Mouse (Mus musculus): Measurements from ENCODE around the gene Fam178b. TPM values are rescaled to one million over a fixed set of nuclear protein-coding genes. Genes with fewer than 3 reads are reported as not detected.

Fam178b gene
- total and polyA plus RNA-seq, 2 experiments from 2014 or later: 0.32 TPM; not detected in 1

DNA sequence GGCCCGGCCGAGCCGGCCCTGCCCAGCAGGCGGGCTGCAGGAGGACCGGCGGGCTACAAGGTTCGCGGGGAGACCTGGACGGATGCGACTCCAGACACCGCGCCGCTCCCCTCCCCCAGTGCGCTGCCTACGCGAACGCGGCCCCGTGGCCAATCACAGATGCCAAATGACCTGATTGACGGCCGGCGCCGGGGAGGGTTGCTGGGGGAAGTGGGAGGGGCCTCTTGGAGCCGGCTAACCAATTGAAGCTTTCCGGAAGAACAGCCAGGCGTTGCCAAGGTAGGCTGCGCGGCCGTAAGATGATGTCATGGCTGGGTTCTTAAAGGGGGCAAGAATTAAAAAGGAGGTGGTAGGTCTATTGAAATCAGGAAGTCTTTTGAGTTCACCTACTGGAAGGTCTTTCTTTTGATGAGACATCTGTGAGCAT is 26.9 kb upstream of the Fam178b start, which contains the start of gene 4933424G06Rik:
4933424G06Rik (plus strand) TSS at position 296 of the 427 bp plus-strand sequence.
- under 1% methylated on average over 28 of the region's 29 CpGs for WGBS
- H3K4me3 ChIP-seq (ENCODE audit: low read depth, low read length): peak within 1 kb of the TSS; percentile 99
- no peak for TF ChIP-seq CTCF (IDR thresholded peaks at IDR 0.05)
- H3K27ac ChIP-seq (ENCODE audit: low read depth, low read length): peak within 1 kb of the TSS; percentile 86
- ATAC-seq (ENCODE audit: low FRiP score): peak; percentile 96
- no peaks in the 10 kb centered on the region for H3K9me3 ChIP-seq (ENCODE audit: low read length)
- DNase-seq (ENCODE audit: low spot score): peak; percentile 99
- H3K36me3 ChIP-seq (ENCODE audit: insufficient read depth, low read length): peaks cover 23% of the 10 kb centered on the region
- no peaks in the 10 kb centered on the region for H3K27me3 ChIP-seq (ENCODE audit: insufficient read depth, low read length)
- peak within 1 kb of the TSS; percentile 93 for H3K9ac ChIP-seq (replicated peaks; ENCODE audit: low read length, poor library complexity, severe bottlenecking)
- H3K4me2 ChIP-seq (ENCODE audit: low read depth, low read length, poor library complexity, severe bottlenecking): peak within 1 kb of the TSS; percentile 81
- no peaks in the 10 kb centered on the region; the same call in 1 of the 2 replicates for H3K4me1 ChIP-seq (ENCODE audit: insufficient read depth, low read length)

DNA sequence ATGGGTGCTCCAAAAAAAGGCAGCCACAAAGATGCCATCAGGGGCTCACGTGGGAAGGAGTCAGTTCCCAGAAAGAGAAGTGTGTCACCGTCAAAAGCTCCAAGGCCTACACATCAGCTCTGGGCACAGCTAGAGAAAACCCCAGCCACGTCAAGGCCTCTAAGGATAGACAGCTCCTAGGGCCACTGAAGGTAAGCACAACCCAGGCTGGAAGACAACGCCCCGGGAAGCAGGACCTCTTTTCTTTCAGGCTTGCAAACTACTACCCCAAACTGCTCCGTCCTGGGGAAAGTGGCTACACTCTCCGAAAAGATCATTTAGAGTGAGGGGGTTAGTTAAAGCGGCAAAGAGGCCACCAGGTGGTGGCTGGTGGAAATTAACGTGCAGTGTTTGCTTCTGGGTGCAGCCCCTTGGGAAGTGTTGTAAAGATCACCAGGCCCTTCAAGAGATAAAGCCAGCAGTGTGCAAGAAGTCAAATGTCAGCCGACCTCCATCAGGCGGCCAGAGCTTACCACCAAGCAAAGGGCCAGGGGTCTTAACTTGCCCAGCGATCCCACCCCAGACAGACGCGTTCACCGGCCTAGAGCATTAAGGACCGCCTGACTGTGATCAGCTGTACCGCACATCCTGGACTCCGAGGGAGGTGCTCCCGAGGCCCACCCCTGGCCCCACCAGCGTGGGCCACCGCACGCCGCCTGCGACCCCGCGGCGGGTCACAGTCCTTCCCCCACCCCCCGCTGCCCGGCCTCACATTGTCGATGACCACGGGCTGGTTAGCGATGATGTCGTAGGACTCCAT is 26.3 kb upstream of the Fam178b start:
- H3K4me1 ChIP-seq (ENCODE audit: insufficient read depth, low read length): no peaks in the 10 kb centered on the region; the same call in 1 of the 2 replicates
- DNase-seq (ENCODE audit: low spot score): peak; percentile 58
- peak; percentile 74 for ATAC-seq (ENCODE audit: low FRiP score)
- peak; percentile 71 for TF ChIP-seq CTCF (IDR thresholded peaks at IDR 0.05)
- WGBS: 1% methylated on average over 33 of the region's 33 CpGs
- H3K4me2 ChIP-seq (ENCODE audit: low read depth, low read length, poor library complexity, severe bottlenecking): peak overlapping the region; percentile 81
- H3K4me3 ChIP-seq (ENCODE audit: low read depth, low read length): peak overlapping the region; percentile 99
- H3K9ac ChIP-seq (replicated peaks; ENCODE audit: low read length, poor library complexity, severe bottlenecking): peak overlapping the region; percentile 93
- H3K27ac ChIP-seq (ENCODE audit: low read depth, low read length): peak overlapping the region; percentile 86
- no peaks in the 10 kb centered on the region for H3K27me3 ChIP-seq (ENCODE audit: insufficient read depth, low read length)
- peaks cover 29% of the 10 kb centered on the region for H3K36me3 ChIP-seq (ENCODE audit: insufficient read depth, low read length)
- no peaks in the 10 kb centered on the region for H3K9me3 ChIP-seq (ENCODE audit: low read length)

DNA sequence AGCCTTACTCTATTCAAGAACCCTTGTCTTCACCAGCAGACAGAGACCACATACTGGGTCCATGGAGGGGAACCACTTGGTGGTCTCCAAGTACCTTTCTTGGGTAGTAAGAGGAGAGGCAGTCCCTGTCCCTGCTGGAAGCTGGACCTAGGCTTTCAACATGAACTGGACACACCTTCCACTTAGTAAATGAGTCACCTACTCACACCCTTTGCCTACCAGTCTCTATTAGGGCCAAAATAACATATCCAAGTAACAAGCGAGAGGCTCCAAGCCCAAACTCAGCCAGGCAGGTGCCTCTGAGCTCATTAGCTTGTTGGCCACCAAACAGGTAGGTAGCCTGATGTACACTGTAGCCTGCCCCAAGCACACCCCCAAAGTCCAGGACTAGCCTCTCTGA is 25.6 kb upstream of the Fam178b start:
- DNase-seq (ENCODE audit: low spot score) (no peak), ATAC-seq (ENCODE audit: low FRiP score) (no peak)
- TF ChIP-seq CTCF (IDR thresholded peaks at IDR 0.05): no peak
- Histone ChIP-seq H3K36me3 (ENCODE audit: insufficient read depth, low read length) (peaks cover 35% of the 10 kb centered on the region), H3K4me3 (ENCODE audit: low read depth, low read length) (peak overlapping the region; percentile 99), H3K4me1 (ENCODE audit: insufficient read depth, low read length) (no peaks in the 10 kb centered on the region; the same call in 1 of the 2 replicates), H3K27ac (ENCODE audit: low read depth, low read length) (no peak overlapping the region), H3K4me2 (ENCODE audit: low read depth, low read length, poor library complexity, severe bottlenecking) (peak overlapping the region; percentile 81), H3K27me3 (ENCODE audit: insufficient read depth, low read length) (no peaks in the 10 kb centered on the region), H3K9ac (replicated peaks; ENCODE audit: low read length, poor library complexity, severe bottlenecking) (peak overlapping the region; percentile 93; the same call in 1 of the 2 replicates), H3K9me3 (ENCODE audit: low read length) (no peaks in the 10 kb centered on the region)
- WGBS: 81% methylated on average over 1 of the region's 1 CpGs

DNA sequence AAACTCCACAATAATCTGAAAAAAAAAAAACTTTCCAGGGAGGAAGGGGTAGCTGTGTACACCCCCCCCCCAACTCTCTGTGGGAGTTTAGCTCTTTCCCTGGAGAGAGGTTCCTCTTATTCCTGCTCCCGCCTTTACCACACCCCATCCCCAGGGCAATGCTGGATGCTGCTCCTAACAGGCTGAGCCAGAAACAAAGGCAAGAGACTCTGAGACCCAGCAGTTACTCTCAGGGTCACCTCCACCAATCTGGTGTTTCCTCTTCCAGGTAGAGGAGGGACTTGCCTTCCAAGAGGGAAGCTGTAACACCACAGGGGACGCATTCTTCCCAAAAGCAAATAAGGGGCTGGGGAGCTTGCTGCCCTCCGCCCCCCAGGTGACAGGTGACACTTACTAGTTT is 24.8 kb upstream of the Fam178b start:
- no peak for ATAC-seq (ENCODE audit: low FRiP score)
- 79% methylated on average over 3 of the region's 3 CpGs for WGBS
- no peak for DNase-seq (ENCODE audit: low spot score)
- Histone ChIP-seq H3K9ac (replicated peaks; ENCODE audit: low read length, poor library complexity, severe bottlenecking) (no peak overlapping the region; the same call in 1 of the 2 replicates), H3K4me1 (ENCODE audit: insufficient read depth, low read length) (no peaks in the 10 kb centered on the region; the same call in 1 of the 2 replicates), H3K4me3 (ENCODE audit: low read depth, low read length) (no peak overlapping the region), H3K4me2 (ENCODE audit: low read depth, low read length, poor library complexity, severe bottlenecking) (no peak overlapping the region), H3K27ac (ENCODE audit: low read depth, low read length) (no peak overlapping the region), H3K27me3 (ENCODE audit: insufficient read depth, low read length) (no peaks in the 10 kb centered on the region), H3K9me3 (ENCODE audit: low read length) (no peaks in the 10 kb centered on the region), H3K36me3 (ENCODE audit: insufficient read depth, low read length) (peaks cover 35% of the 10 kb centered on the region)
- no peak for TF ChIP-seq CTCF (IDR thresholded peaks at IDR 0.05)

DNA sequence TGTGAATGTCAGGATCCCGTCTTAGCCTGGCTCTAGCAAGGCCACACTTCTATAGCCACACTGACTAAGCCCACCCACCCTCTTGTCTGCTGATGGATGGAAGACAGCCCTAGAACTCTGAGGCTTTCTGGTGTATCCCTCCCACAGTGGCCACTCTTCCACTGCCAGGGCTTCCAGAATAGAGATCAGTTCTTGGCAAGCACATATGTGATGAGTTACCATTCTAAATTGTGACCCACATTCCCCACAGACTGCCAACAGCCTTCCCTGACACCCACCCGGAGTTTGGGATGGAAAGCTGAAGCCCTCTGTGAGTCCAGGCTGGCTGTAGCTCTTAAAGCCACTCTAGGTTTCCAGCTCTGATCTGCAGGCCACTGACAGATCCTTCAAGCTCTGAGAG is 24.2 kb upstream of the Fam178b start:
- ATAC-seq (ENCODE audit: low FRiP score) (no peak), DNase-seq (ENCODE audit: low spot score) (peak; percentile 3)
- Histone ChIP-seq H3K4me3 (ENCODE audit: low read depth, low read length) (no peak overlapping the region), H3K27ac (ENCODE audit: low read depth, low read length) (no peak overlapping the region), H3K4me2 (ENCODE audit: low read depth, low read length, poor library complexity, severe bottlenecking) (no peak overlapping the region), H3K36me3 (ENCODE audit: insufficient read depth, low read length) (peaks cover 41% of the 10 kb centered on the region), H3K9ac (replicated peaks; ENCODE audit: low read length, poor library complexity, severe bottlenecking) (0 out of 2 replicates have a peak overlapping the region, but pooled peaks have one; percentile 24), H3K27me3 (ENCODE audit: insufficient read depth, low read length) (no peaks in the 10 kb centered on the region), H3K4me1 (ENCODE audit: insufficient read depth, low read length) (no peaks in the 10 kb centered on the region; the same call in 1 of the 2 replicates), H3K9me3 (ENCODE audit: low read length) (no peaks in the 10 kb centered on the region)
- WGBS: 70% methylated on average over 2 of the region's 2 CpGs
- TF ChIP-seq CTCF (IDR thresholded peaks at IDR 0.05): no peak

DNA sequence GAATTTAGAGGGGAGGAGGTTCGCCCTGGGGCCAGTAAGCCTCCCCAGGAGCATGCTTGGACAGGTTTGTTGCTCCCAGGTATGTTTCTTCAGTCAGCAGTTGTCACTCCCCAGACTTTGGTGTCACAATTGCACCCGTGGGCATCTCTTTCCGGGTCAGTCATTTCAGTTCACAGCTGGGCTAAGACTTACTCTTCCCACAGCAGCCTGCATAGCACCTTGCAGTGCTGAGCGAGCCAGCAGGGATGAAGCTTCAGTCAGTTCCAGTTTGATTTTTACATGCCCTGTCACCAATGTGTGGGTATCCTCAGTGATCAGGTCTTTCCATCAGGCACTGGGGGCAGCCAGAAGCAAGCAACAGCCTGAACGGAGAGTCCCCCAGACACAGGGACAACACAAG is 14.0 kb upstream of the Fam178b start:
- 79% methylated on average over 5 of the region's 5 CpGs for WGBS
- Histone ChIP-seq H3K27me3 (ENCODE audit: insufficient read depth, low read length) (no peaks in the 10 kb centered on the region), H3K9me3 (ENCODE audit: low read length) (no peaks in the 10 kb centered on the region), H3K36me3 (ENCODE audit: insufficient read depth, low read length) (peaks cover 44% of the 10 kb centered on the region), H3K27ac (ENCODE audit: low read depth, low read length) (no peak overlapping the region), H3K9ac (replicated peaks; ENCODE audit: low read length, poor library complexity, severe bottlenecking) (no peak overlapping the region), H3K4me2 (ENCODE audit: low read depth, low read length, poor library complexity, severe bottlenecking) (no peak overlapping the region), H3K4me1 (ENCODE audit: insufficient read depth, low read length) (peaks cover 4% of the 10 kb centered on the region; the same call in 1 of the 2 replicates), H3K4me3 (ENCODE audit: low read depth, low read length) (no peak overlapping the region)
- DNase-seq (ENCODE audit: low spot score) (no peak), ATAC-seq (ENCODE audit: low FRiP score) (no peak)
- TF ChIP-seq CTCF (IDR thresholded peaks at IDR 0.05): no peak

All from midbrain, postnatal 0 days (tissue).